Mouse (Mus musculus) thymus, postnatal 14 days (tissue): ENCODE measurements at regions not wholly inside any gene's neighbourhood (a gene's known extent, or its start where the extent isn't known, plus 50 kb on each side); places are given as distances from the start of the nearest gene placed in this dataset.
A peak's percentile ranks its signal among the peaks of the same experiment; 100 is the strongest.

Source experiments
- DNase-seq: peaks from one replicate; pipeline ENCODE4 v3.0.0; 2021

- no peak for DNase-seq
These were observed 111.9 kb downstream of the Tbx5 start for GRCm38 (mm10) chr5:119944371-119944770.

GRCm38 (mm10) chr5:119948399-119948798, 115.9 kb downstream of the Tbx5 start:
- DNase-seq: no peak

GRCm38 (mm10) chr5:119952085-119952484, 119.6 kb downstream of the Tbx5 start:
- DNase-seq: no peak

- no peak for DNase-seq
These were observed 120.7 kb downstream of the Tbx5 start for GRCm38 (mm10) chr5:119953189-119953588.

GRCm38 (mm10) chr5:119953811-119954566, 121.5 kb downstream of the Tbx5 start:
- DNase-seq: no peak

- no peak for DNase-seq
These were observed 126.5 kb downstream of the Tbx5 start for GRCm38 (mm10) chr5:119958942-119959341.

- DNase-seq: no peak
These were observed 132.3 kb downstream of the Tbx5 start for GRCm38 (mm10) chr5:119964751-119965150.

- no peak for DNase-seq
These were observed 138.8 kb downstream of the Tbx5 start for GRCm38 (mm10) chr5:119971286-119971685.

- no peak for DNase-seq
These were observed 140.5 kb downstream of the Tbx5 start for GRCm38 (mm10) chr5:119972802-119973437.

GRCm38 (mm10) chr5:119978096-119978715, 138.1 kb upstream of the Rbm19 start:
- DNase-seq: no peak

- DNase-seq: no peak
These were observed 135.0 kb upstream of the Rbm19 start for GRCm38 (mm10) chr5:119981111-119981807.

GRCm38 (mm10) chr5:119984206-119984605, 132.1 kb upstream of the Rbm19 start:
- DNase-seq: no peak

- DNase-seq: no peak
These were observed 124.1 kb upstream of the Rbm19 start for GRCm38 (mm10) chr5:119992130-119992529.

- DNase-seq: no peak
These were observed 120.5 kb upstream of the Rbm19 start for GRCm38 (mm10) chr5:119995726-119996125.

GRCm38 (mm10) chr5:120005696-120006469, 110.4 kb upstream of the Rbm19 start:
- no peak for DNase-seq

GRCm38 (mm10) chr5:120007738-120008137, 108.5 kb upstream of the Rbm19 start:
- DNase-seq: no peak

GRCm38 (mm10) chr5:120008306-120008705, 108.0 kb upstream of the Rbm19 start:
- no peak for DNase-seq

GRCm38 (mm10) chr5:120015417-120015816, 100.8 kb upstream of the Rbm19 start:
- no peak for DNase-seq

GRCm38 (mm10) chr5:120018126-120018525, 98.1 kb upstream of the Rbm19 start:
- no peak for DNase-seq

- no peak for DNase-seq
These were observed 95.5 kb upstream of the Rbm19 start for GRCm38 (mm10) chr5:120020748-120021147.

- no peak for DNase-seq
These were observed 94.0 kb upstream of the Rbm19 start for GRCm38 (mm10) chr5:120022276-120022675.

GRCm38 (mm10) chr5:120024071-120024470, 92.2 kb upstream of the Rbm19 start:
- DNase-seq: peak; percentile 70

GRCm38 (mm10) chr5:120025212-120025611, 91.1 kb upstream of the Rbm19 start:
- no peak for DNase-seq
